Mouse (Mus musculus): Measurements from ENCODE around the gene Scamp2.

GRCm38 (mm10) chr9:57562896-57563372 is 2.2 kb downstream of the Scamp2 start:
- TF ChIP-seq CTCF (IDR thresholded peaks at IDR 0.05; ENCODE audit: extremely low read depth, insufficient read depth, insufficient read length, insufficient replicate concordance) (no peak), POLR2A (IDR thresholded peaks at IDR 0.05; ENCODE audit: low read depth, low read length) (no peak)

All from spleen, adult 2 months (tissue).